Mouse (Mus musculus) lung, postnatal 0 days (tissue): Measurements from ENCODE around the gene Foxj3.

ENCODE experiments used
- CTCF ChIP-seq: IDR thresholded peaks from 2 replicates; pipeline ENCODE4 v1.5.1; 2016; ENCODE audit warnings: antibody characterized with exemption, mild to moderate bottlenecking
- EP300 ChIP-seq: IDR thresholded peaks from 2 replicates; pipeline ENCODE4 v1.6.1; 2016; ENCODE audit warnings: antibody characterized with exemption, mild to moderate bottlenecking, control low read depth

GRCm38 (mm10) chr4:119671164-119671563, 134.4 kb downstream of the Foxj3 start:
- TF ChIP-seq CTCF (no peak), EP300 (no peak)
